Mouse (Mus musculus) megakaryocyte-erythroid progenitor cell, adult 5-6 weeks (primary cell): Measurements from ENCODE around the gene Stpg3. TPM values are rescaled to one million over a fixed set of nuclear protein-coding genes. Genes with fewer than 3 reads are reported as not detected.

Experiments
- ATAC-seq: replicated peaks from 2 replicates; pipeline ENCODE4 v1.8.0; 2016; ENCODE audit warnings: mild to moderate bottlenecking, inconsistent platforms; ENCODE audit not compliant: severe bottlenecking, poor library complexity, low FRiP score, low TSS enrichment
- total RNA-seq, 2 experiments: library from RNA; stranded (forward) in 1 of 2; stranded (reverse) in 1 of 2; fragments of 200-1000, 215-1000 nt in 1 of 2; fragments of >200 nt in 1 of 2; fragmentation: Nextera tagmentation in 1 of 2; gene quantifications; 2 replicates each; pipeline ENCODE4 v1.2.3; 2014 to 2017

The Stpg3 gene
- total RNA-seq, 2 experiments from 2014 or later = 3.2 TPM; not detected in 1

DNA sequence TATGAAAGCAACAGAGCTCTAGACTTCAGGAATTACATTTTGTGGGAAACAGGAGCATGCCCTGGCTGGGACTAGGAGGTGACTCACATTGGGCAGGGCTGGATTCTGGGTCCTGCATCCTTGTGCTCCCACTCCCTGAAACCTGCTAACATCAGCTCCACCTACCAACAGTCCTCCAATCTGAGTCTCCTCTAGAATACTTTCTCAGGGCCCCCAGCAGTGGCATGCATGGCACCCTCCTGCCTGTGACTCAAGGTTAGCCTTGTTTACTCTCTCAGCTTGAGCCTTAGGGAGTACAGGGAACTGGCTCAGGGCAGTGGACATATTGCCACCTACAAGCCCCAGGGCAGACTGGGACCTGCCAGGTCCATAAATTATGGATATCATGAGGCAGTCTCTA, 23.7 kb upstream of the Stpg3 start:
- no peak for ATAC-seq

DNA sequence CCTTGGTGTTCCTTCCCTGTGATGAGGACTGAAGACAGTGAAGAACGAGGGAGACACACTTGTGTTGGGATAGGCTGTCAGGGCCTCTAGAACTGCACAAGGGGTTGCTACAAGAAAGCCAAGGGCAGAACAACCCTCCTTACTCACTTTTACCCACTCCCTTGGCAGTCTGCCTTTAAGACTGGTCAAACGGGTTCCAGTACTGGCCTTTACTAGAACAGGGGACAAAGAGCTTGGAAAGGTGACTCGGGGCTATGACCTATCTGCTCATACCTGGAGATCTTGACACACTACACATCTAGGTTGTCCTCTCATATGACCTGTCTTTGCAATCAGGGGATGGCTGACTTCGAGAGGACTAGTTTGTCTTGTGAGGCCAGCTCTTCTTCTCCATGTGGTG, 23.1 kb upstream of the Stpg3 start:
- ATAC-seq = no peak

DNA sequence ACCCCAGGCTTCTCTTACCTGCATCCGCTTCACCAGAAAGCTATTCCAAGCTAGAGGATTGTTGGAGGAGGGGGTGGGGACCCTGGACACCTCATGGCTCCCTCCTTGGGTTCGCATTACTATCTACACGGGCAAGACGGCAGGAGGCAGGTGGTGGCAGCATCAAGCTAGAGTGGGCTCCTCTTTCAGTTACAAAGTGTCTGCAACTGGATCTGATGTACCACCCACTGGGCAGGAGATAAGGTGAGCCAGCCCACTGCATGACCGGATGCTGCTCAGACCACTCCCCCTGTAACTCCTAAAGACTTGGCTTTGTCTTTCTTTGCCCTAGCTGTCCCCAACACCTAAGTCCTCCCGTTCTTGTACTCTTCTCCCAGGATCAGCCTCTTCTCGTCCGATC, 22.2 kb upstream of the Stpg3 start, which contains the start of gene Rnf224:
TSS of gene Rnf224 (minus strand) at position 174 of the 400 bp plus-strand sequence.
- no peak for ATAC-seq

DNA sequence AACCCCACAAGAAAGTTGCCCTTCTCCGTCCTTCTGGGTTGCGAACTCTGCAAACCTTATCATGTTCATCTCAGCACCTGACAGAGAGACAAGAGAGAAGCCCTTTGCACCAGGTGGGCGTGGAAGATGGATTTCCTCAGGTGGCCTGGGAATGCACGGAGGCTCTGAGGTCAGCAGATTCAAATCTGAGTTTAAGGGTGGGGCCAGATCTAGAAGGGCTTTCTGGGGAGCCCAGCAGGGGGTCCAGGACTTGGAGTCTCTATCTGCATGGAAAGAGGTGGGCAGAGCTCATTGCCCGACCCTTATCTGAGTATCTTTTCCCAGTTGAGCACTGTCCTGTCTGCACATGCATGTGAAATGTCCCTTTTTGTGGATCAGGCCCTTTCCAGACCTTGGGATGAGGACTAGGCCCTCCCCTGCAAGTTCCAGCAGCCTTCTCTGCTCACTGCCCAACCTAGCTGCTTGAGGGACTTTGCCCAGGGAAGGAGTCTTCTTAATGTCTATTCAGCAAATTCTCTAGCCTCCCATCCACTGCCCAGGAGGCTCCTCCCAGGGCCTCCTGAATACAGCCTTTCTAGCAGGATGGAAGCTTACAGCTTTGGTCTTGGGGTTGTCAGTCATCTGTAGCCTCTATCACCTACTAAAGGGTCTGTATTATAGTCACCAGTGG, 20.2 kb upstream of the Stpg3 start:
- no peak for ATAC-seq

DNA sequence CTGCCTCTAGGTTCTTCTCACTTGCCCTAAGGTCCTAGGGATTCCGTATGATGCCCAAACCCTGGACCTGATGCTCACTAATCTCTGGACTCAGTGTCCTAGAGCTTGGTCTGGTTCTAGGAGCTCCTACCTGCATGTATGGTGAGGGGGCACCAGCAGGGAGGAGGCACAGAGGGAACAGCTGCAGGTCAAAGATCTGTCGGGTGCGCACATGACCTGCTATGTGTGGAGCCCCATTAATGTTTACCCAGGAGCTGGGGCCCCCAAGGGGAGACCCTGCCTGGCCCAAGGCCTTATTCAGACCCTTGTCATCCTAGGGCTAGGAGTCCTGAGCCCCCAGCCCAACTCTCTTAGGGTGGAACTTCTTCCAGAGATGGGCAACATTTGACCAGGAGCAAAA, 19.6 kb upstream of the Stpg3 start, which contains the start of gene Slc34a3:
TSS of gene Slc34a3 (minus strand) at position 315 of the 400 bp plus-strand sequence.
- ATAC-seq = no peak

DNA sequence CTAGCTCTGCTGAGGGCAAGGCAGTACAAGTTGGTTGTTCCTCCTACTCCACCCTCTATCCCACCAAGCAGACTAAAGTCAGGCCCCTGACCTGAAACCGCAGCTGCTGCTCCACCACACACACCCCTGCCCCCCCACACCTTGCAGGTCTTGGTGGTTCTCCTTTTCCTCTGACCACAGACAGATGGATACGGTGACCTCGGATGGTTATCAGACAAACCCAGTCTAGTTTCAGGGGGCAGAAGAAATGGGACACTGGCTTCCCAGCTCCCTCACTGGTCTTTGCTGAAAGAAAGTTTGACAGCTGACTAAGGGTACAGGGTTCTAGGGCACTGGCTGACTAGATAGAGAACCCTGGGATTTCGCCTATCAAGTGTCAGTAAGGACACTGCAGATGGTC, 19.0 kb upstream of the Stpg3 start:
- ATAC-seq = no peak

DNA sequence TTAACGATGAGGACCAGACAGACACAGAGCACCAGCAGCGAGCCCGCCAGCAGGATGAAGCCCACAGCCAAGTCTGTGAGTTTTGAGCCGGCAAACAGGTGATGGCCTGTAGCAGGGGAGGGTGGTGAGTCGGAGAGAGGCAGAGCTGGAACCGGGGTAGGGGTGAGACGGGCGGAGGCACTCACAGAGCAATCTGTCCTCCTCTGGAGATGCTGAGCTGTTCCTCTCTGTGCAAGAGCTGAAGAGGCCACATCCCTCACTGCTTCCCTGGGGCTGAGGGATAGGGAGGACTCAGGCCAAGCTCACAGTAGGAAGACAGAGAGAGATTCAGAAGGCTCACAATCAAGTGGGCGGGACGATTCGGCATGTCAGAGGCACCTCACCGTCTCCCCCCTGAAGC, 16.6 kb upstream of the Stpg3 start:
- ATAC-seq = no peak

DNA sequence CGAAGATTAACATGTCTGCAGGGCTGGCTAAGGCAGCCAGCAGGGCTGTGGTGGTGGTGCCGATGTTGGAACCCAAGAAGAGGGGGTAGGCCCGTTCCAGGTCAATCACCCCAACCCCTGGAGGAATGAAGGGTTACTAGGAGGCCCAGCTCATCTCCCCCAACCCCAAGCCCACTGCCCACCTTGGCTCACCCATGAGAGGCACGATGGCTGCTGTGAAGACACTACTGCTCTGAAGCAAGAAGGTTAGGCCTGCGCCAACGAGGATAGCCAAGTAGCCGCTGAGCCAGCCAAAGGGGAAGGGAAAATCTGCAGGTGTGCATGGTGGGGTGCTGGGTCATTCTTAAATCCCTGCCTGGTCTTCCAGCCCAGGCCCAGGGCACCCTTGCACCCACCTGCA, 16.1 kb upstream of the Stpg3 start:
- ATAC-seq = no peak

DNA sequence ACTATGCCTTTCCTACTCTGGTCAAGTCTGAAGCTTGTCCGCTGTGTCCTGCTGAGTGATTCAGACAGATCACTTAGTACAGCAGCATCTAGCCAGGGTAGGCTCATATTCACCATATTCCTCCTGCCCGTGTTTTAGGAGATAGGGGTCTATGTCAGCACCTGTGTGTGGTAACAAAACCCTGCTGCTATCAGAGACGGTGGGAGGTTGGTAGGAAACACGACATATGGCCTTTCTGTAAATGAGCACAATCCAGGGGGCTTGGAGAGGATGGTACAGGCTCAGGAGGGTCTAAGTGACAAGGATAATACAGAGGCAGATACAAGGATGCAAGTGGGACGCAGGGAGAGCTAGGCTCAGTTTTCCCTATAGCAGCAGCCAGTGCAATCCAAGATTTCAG, 15.1 kb upstream of the Stpg3 start:
- ATAC-seq = no peak

DNA sequence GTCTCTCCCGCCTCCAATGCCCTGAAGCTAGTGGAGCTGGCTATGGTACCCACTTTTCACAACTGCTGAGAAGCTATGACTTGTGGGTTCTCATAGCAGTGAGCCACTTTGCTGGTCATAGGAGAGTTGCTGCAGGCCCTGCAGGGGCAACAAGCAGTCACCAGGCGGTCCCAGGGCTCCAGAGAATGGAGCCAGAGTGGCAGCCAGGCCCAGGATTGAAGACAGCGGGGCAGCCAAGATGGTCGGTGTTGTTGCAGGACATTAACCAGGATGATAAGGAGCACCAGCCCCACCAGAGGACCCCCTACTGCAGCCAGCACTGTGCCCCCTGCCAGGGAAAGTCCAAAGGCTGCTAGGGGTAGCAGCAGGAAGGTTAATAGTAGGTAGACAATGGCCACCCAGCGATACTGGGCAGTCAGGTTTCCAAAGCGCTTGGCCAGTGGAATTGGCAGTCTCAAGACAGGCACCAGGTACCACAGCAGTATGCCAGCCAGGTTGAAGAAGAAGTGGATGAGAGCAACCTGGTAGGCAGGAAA, 14.6 kb upstream of the Stpg3 start:
- ATAC-seq = no peak

DNA sequence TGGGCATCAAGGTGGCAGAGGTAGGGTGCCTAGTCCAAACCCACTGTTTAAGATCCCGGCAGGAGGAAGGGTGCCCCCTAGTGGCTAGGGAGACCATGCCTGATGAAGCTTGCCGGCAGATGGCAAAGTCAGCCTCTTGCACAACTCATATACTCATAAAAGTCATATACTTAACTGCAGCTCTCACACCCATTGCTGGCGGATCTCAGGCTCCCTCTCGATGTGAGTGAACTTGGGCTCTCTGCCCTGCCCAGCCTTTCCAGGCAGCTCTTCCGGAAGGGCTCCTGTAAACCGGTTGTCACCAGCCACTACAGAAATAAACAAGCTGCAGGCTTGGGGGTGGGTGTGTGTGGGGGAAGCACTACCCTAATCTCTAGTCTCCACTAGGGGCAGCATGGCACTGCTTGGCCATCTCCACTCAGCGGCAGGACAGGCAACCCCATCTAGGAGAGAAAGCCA, 14.0 kb upstream of the Stpg3 start:
- ATAC-seq = peak; percentile 54

DNA sequence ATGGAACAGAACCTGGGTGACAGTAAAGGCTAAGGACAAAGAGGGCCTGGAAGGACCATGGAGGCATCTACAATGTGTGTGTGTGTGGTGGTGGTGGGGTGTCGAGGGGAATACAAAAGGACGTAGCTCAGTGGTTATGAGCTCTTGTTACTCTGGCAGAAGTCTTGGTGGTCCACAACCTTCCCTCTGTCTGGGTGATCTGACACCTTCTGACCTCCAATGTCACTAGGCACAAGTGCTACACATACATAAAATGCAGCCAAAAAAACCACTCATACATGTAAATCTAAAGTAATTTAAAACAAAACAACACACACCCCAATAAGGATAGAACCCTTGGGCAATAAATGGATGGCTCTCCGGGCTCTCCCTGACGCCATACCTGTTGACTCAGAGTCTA, 13.0 kb upstream of the Stpg3 start:
- ATAC-seq = no peak

DNA sequence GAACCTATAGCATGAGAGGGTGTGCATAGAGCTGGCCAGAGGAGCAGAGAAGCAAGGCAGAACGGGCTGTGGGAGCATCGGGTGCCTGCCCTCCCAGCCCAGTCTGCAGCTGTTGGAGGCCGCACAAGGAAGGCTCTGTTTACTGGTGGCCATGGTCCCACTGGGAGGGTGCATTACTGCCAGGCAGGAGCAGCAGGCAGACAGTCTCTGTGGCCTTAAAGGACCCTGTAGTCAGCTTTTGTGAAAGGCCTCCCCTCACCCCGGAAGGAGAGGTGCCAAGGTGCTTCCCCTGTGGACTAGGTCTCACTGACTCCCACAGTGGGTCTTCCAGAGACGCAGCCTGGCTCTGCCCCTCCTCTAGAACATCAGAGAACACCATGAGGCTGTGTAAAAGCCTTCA, 12.4 kb upstream of the Stpg3 start:
- no peak for ATAC-seq

DNA sequence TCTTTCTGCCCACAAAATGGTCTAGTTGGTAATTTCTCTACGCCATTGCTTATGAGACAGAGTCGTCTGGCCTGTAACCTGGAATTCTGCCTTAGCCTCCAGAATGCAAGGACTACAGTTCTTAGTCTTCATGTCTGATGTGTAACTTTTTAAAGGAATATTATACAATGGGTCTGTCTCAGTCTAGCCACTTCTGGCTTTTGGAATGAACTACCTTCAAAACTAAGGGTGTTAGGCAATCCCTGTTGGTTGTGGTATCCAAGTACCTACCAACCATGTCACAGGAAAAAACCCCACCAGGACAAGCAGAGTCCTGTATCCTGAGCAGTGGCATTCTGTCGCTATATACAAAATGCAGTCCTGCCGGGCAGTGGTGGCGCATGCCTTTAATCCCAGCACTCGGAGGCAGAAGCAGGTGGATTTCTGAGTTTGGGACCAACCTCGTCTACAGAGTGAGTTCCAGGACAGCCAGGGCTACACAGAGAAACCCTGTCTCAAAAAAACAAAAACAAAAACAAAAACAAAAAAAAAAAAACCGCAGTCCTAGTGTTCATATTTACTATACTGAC, 11.5 kb upstream of the Stpg3 start:
- no peak for ATAC-seq

DNA sequence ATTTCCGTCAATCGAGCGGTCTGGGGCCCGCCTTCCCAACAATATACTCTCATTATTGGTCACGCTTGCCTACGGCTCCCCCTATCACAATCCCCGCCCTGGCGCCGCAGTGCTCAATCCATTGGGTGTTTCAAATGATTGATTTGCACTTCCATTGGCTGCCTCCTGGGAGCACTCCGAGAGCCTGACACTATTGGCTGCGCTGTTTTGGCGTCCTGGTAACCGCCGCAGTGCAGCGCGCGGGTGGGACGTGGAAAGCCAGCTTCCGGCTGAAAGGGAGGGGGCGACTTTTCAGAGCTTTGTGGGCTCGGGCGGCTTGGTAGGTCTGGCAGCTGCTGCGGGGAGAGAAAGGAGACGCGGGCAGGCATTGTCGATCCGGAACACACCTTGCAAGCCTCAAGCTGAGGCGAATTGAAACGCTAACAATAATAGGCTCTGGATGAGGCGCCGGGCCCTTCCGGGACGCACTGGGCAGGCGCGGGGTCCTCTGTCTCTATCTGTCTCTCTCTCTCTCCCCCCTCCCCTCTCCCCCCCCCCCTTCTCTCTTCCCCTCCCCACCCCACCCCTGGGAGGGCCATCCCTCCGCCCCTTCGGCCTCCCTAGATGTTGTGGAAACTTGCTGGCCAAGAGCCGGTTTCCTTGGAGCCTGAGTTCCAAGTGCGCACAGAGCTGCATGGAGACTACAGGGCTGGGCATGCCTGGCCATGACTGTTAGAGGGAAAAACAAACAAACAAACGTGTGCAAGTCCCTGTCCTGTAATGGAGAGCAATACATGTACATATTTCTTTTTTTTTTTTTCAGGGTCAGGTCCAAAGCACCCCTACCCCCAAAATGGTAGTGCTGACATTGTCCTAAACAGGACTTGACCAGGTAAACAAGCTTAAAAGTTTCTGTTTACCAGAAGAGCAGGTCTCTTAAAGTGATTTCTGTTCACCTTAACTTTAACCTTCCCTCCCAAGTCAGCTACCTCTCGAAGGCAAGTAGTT, 10.6 kb upstream of the Stpg3 start:
- ATAC-seq = peak; percentile 75

DNA sequence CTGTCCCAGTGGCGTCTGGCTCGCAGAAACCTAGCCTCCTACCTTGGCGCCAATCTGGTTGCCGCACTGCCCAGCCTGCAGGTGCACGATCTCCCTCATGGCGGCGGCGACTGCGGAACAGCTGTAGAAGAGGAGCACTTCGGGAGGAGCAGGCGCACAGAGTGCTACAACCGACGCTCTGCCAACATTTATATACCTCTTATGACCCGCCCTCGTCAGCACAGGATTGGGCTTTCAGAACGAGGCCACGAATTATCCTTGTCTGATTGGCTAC, 10.0 kb upstream of the Stpg3 start, which contains the start of gene Tubb4b:
TSS of gene Tubb4b (minus strand) at position 211 of the 274 bp plus-strand sequence.
- no peak for ATAC-seq

DNA sequence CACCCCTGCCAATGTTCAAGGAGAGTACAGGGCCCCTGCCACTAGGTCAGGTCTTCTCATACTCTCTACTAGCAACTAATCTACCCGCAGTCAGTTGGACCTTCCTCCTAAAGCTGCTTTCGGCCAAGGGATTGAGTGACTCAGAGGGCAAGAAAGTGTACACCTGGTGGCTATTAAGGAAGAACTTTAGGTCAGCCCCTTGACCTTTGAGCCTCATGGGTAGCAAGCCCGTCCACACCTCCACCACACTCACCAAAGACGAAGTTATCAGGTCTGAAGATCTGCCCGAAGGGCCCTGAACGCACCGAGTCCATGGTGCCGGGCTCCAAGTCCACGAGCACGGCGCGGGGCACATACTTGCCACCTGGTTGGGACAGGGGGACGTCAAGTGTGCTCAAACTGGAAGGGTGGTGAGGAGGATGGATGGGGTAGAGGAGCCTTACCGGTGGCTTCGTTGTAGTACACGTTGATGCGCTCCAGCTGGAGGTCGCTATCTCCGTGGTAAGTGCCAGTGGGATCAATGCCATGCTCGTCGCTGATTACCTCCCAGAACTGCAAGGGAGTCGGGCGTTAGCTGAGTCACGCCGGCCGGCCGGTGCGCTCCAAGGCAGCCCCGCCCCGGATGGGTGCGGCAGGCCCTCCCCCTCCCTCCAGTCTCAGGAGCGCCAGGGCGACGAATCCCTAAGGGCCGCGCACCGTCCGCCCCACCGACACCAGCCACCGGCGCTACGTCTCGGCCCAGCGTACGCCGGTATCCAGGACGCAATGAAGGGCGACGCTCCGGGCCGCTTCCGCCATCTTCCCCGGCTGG, 9.4 kb upstream of the Stpg3 start:
- peak; percentile 60 for ATAC-seq

DNA sequence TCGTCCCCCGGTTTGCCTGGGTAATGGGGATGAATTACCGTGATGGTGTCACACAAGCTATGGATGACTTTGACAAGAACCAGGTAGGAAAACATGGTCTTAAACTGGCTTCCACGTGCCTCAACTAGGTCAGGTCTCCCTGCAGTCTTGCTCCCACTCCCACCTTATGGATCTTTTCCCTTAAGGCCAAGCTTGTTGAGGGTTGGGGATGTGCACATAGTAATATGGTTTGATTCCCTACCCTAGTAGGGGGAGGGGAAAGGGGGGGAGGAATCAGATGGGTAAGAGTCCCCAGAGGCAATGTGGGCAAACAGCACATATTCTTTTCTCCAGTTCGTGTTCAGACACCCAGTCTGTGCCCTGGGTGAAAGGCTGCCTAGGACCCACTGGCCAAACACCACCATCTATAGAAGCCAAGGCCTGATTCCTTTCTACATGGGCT, 6.9 kb upstream of the Stpg3 start:
- ATAC-seq = no peak

DNA sequence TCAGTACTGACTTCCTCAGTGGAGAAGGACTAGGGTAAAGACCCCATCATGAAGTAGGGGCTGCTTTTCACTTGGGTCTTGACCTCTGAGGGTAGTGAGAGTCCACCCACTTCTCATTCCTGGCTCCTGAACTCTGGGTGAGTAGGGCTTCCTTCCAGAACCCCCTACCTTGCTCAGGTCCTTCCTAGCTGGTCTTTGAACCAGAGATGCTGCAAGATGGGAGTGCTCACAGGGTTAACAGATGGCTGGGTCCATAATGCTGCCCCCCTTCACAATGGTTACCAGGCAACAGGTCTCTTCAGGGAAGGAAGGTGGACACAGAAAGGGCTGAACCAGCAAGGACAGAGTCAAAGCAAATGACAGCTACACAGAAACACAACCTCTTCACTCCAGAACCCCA, 4.0 kb upstream of the Stpg3 start, which contains the start of gene Fam166a:
TSS of gene Fam166a (plus strand) at position 301 of the 400 bp plus-strand sequence.
- no peak for ATAC-seq
